Mouse (Mus musculus): ENCODE data around the gene Rasa3.

DNA sequence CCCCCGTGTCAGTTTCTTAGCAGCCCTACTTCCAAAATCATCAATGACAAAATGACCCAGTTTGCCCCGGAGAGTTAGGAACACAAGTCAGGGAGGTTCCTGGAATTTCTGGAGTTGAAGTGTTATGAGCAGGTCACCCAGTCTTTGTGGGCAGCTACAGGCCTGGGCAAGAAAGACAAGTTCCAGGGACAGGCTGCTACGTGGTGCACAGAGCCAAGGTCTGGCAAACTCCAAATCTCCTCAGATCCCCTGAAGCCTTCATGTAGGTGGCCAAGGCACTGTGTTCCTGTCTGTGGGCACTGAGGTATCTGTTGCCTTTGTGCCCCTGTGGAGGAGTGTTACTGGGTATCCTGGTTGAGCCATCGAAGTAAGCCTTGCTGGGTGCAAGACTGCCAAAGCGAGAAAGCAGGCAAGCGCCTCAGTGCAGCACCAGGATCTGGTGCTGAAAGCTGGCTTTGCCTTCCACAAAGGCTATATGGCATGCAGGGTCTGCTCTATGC lies 12.6 kb downstream of the Rasa3 start:
- TF ChIP-seq CTCF (IDR thresholded peaks at IDR 0.05; ENCODE audit: low read depth) (no peak), EP300 (IDR thresholded peaks at IDR 0.05; ENCODE audit: low read depth) (no peak)
